Mouse (Mus musculus) ES-Bruce4 (cell line): ENCODE measurements around the gene Dolpp1.

Source experiments
- CTCF ChIP-seq: IDR thresholded peaks from one replicate; pipeline ENCODE4 v1.8.1; 2011; ENCODE audit warnings: low read depth, low read length
- EP300 ChIP-seq: IDR thresholded peaks from 2 replicates; pipeline ENCODE4 v1.6.1; 2011; ENCODE audit warnings: low read depth, low read length; ENCODE audit not compliant: insufficient read depth
- POLR2A ChIP-seq: IDR thresholded peaks from one replicate; pipeline ENCODE4 v1.8.1; 2011; ENCODE audit warnings: low read length; ENCODE audit not compliant: insufficient read depth

- TF ChIP-seq CTCF (no peak), POLR2A (no peak), EP300 (no peak)
Observed at GRCm38 (mm10) chr2:30360626-30361025, 31.4 kb upstream of the Dolpp1 start.
